Mouse (Mus musculus) Patski (cell line): ENCODE measurements at regions not wholly inside any gene's neighbourhood (a gene's known extent, or its start where the extent isn't known, plus 50 kb on each side); places are given as distances from the start of the nearest gene placed in this dataset.

ENCODE experiments used
- ATAC-seq: fragments of 100-300 bp; one replicate; pipeline ENCODE4 v1.8.0; 2021
- CTCF ChIA-PET: fragments of 350-600 bp; sonication (Branson Sonifier 250); formaldehyde crosslinking; loops from one replicate; lab custom pipeline; 2022; ENCODE audit warnings: inconsistent platforms; lab: Charles Lee
- POLR2A ChIA-PET: fragments of 350-600 bp; sonication (Branson Sonifier 250); formaldehyde crosslinking; loops from one replicate; lab custom pipeline; 2022; ENCODE audit warnings: antibody characterized with exemption, inconsistent platforms; lab: Charles Lee
- DNase-seq: peaks from one replicate; pipeline ENCODE4 v3.0.0-alpha.2; 2011; ENCODE audit warnings: low read depth, low spot score
- H3K27me3 ChIP-seq: fragments of 371-371 bp; one replicate; pipeline ENCODE4 v1.5.1; 2021
- CTCF ChIP-seq: fragments of 100-300 bp; IDR thresholded peaks from one replicate; pipeline ENCODE4 v1.5.1; 2021
- in situ Hi-C: fragments of 300-500 bp; cut with MboI; formaldehyde crosslinking; loops from 3 replicates; pipeline ENCODE4 v1.11.1; 2018; ENCODE audit warnings: low pct_unique_long_range_greater_than_20kb, mixed read lengths

DNA sequence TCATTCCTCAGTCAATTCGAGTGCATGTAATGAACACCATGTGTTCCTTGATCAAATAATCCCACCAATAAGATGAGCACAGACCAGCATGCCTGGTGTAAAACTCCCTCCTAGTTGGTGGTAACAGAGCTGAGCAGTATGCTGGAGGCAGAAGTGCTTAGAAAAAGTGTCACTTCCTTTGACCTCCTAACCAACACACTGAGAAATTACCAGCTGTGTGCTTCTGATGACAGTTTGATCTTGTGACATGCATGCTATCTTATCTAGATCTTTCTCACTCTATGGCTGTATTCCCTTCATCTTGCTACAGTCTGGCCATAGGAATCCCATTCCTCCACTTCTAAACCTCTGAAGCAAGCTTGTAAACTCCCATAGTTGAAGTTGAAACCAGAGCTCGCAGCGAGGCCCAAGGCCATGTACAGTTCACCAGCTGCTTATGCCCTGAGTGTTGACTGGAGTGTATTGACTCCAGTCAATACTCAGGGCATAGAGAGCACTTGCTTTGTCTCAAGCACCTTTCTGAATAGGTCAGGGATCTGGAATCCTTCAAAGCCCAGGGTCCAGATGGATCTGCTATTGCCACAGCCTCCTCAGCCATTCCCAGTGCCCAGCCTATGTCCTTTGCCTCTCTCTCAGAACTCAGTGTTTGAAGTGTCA is 286.5 kb upstream of the 1700056E22Rik start:
- CTCF ChIA-PET = no interaction called here
- ATAC-seq = no peak
- DNase-seq = no peak
- in situ Hi-C loops = no loop called here
- POLR2A ChIA-PET = no interaction called here
- no peak for TF ChIP-seq CTCF
- H3K27me3 ChIP-seq = no peaks in the 10 kb centered on the region

DNA sequence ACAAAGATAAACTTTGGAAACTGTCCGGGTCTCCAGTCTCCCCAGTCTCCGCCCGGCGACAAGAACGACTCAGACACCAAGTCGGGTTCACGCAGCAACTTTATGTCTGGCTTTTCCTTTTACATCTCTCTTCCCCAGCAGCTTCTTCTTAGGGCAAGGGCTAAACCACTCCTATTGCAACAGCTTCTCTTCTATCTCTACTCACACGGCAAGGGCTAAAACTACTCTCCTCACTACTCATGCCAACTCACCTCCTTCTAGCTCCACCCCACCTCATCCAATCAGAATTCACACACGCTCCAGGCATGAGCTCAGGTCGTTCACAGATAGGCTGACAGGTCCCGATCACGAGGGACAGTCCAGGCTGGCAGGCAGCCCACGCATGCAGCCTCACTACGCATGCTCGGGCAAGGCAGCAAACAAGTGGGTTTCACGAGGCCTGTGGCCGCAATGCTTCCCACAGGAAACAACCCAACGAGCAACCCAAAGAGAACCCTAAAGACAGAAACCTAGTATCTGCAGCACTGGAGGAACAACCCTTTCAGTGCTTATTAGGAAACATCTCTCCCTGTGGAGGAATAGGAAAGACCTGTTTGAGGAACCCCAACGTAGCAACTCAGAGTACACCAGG is 276.2 kb upstream of the 1700056E22Rik start:
- in situ Hi-C loops = no loop called here
- CTCF ChIA-PET = interaction anchor here (1.3 kb wide), 1 partner anchor 84 kb away, joined by 3 read pairs; no protein-coding TSS in a partner anchor
- ATAC-seq (no peak), DNase-seq (no peak)
- peaks cover 3% of the 10 kb centered on the region for H3K27me3 ChIP-seq
- POLR2A ChIA-PET = no interaction called here
- TF ChIP-seq CTCF = no peak

DNA sequence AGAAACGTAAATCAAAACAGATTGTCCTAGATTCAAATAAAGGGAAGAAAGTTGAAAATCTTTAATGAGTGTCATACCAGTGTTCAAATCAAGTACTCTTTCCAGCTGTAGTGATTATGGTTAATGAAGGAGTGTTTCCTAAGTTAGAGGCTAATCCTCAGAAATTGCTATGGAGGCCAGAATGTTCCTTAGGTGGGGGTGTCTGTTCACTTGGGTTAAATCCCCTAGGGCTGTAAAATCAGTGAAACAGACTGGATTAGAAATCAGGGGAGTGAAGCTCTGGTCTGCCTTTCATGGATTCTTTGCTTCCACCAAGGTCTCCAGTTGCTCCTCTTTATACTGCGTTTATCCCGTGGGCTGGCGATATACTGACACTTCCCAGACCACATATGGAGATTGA is 270.7 kb upstream of the 1700056E22Rik start:
- in situ Hi-C loops = no loop called here
- ATAC-seq = no peak
- no peak for TF ChIP-seq CTCF
- peaks cover 5% of the 10 kb centered on the region for H3K27me3 ChIP-seq
- POLR2A ChIA-PET = no interaction called here
- CTCF ChIA-PET = no interaction called here
- no peak for DNase-seq

DNA sequence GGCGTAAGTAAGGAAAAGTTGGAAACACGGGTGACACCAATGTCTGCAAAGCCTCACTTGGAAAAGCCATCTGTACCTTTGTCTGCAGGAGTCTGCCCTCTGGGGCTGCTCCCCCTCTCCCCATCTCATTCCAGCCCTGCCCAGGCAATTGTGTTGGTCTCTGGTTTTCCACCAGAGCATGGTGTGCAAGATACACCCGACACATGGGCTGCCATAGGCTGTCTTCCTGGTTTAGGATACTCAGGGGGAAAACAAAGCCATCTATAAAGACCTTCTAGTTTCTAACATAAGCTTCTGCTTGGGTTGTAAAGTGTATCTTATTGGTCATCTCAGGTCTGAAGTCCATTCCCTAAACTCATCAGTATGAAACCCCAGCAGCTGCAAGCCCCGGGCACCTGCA is 270.1 kb upstream of the 1700056E22Rik start:
- ATAC-seq (no peak), DNase-seq (no peak)
- peaks cover 5% of the 10 kb centered on the region for H3K27me3 ChIP-seq
- no peak for TF ChIP-seq CTCF
- POLR2A ChIA-PET = no interaction called here
- CTCF ChIA-PET = no interaction called here
- in situ Hi-C loops = no loop called here

DNA sequence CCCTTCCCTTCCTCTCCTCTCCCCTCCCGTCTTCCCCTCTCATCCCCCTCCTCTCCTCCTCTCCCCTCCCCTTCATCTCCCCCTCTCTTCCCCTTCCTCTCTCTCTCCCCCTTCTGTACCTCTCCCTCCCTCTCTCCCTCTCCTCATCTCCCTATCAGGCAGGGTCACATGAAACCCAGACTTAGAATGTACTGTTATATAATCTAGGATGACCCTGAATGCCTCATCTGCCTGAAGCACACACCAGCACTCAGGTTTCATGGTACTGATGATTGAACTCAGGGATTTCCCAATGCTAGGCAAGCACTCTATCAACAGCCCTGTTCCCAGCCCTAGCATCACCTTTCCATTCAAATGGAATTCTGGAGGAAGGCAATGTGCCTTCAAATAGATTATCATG is 264.6 kb upstream of the 1700056E22Rik start:
- POLR2A ChIA-PET = no interaction called here
- in situ Hi-C loops = no loop called here
- TF ChIP-seq CTCF = no peak
- CTCF ChIA-PET = no interaction called here
- no peaks in the 10 kb centered on the region for H3K27me3 ChIP-seq
- ATAC-seq = no peak
- no peak for DNase-seq

DNA sequence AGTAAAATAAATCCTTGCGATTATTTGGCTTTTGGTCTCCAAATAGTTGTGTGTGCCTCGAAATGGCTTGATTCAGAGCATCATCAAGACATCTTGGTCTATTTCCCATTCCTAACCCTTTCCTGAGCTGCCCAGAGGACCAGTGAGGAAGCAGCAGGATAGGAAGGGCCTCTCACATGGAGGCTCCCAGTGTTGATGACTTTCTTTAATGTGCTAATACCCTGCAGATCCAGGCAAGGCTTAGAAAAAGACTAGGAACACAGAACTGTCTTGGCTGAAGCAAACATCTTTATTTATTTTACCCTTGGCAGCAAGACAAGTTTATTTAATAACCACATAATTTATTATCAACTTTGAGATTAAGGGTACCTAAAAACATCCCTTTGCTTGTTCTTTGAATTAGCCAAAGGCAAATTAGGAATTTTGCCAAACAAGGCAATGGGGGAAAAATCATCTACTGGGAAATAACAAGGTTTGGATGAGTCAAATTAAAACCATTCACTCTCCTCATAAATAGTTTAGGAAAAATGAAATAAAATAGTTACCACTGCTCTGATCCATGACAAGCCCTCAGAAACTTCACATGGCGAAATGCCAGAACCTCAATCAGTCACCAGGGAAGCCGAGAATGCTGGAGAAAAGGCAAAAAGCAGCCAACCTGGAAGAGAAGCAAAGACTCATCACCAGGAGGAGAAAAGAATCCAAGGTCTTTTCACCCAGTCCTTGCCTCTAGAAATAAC is 263.1 kb upstream of the 1700056E22Rik start:
- CTCF ChIA-PET = no interaction called here
- in situ Hi-C loops = no loop called here
- POLR2A ChIA-PET = no interaction called here
- no peaks in the 10 kb centered on the region for H3K27me3 ChIP-seq
- peak; percentile 92 for DNase-seq
- peak; percentile 57 for ATAC-seq
- TF ChIP-seq CTCF = no peak

DNA sequence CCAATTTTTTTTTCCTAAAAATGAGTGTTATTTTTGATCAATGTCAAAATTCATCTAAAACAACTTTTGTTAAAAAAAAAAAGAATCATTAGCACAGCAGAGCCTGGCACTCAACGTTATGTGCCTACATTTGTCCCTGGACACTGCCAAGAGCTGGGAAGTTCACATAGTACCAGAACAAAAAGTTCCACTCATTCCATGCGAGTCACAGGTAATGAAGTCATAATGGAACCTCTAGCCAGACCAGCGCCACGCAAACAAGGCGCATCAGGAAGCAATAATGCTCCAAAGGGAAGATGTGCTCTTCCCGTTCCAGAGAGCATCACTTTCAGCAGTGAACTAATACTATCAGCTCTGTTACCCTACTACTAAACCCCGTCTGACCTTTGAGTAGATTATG is 257.0 kb upstream of the 1700056E22Rik start:
- ChIA-PET CTCF (interaction anchor here (1.5 kb wide), 1 partner anchor 14 kb away, joined by 3 read pairs; no protein-coding TSS in a partner anchor), POLR2A (no interaction called here)
- ATAC-seq (no peak), DNase-seq (no peak)
- TF ChIP-seq CTCF = no peak
- in situ Hi-C loops = no loop called here
- H3K27me3 ChIP-seq = peaks cover 13% of the 10 kb centered on the region

DNA sequence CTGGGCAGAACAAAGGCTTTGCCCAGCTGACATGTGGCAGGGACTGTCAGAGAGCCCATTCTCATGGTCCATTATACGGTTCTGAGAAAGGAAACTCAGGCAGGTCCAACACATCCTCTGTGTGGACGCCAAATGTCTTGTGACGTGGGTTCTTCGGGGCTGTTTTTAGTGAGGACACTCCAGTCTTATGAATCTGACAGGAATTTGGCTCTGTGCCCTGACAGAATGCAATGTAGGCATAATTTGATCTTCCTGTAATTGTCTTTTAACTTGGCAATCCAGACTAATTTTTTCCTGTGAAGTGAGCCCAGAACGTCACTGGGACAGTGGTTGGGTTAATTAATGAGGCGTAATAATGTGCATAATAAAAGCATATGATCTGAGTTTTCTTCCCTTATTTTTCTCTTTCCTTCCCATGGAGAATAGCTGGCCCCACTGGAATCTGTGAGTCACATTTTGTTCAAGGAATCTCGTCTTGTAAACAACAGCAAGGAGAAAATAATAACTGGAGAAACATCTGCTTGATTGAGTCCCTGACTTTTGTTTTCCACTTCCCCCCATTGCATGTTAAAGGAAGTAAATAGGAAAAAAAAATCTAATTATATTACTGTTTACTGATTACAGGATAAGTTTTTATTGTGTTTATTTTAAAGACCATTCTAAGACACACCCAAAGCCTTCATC is 255.8 kb upstream of the 1700056E22Rik start:
- ATAC-seq (no peak), DNase-seq (no peak)
- no peak for TF ChIP-seq CTCF
- in situ Hi-C loops = no loop called here
- H3K27me3 ChIP-seq = peaks cover 15% of the 10 kb centered on the region
- CTCF ChIA-PET = interaction anchor here (1.3 to 1.5 kb wide), 2 partner anchors 13 to 422 kb away, joined by 3 read pairs; no protein-coding TSS in a partner anchor
- POLR2A ChIA-PET = no interaction called here

DNA sequence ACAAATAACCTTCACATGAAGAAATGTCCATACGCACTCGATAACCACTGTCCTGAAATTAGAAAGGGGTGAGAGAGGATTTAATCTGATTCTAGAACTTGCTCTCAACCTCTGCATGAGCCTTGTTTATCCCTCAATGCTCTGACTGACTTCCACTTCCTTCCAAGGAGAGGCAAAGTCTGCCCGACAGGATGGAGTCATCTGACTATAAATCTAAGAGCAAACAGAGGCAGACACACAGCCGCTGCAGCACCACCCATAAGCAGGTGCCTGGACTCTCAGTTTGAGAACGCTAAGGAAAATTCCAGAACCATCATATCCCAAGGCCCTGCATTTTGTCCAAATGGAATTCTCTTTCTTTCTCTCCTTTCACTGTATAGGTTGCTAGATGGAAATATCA is 247.7 kb upstream of the 1700056E22Rik start:
- no peak for DNase-seq
- ATAC-seq = no peak
- ChIA-PET CTCF (interaction anchor here (1.3 kb wide), 1 partner anchor 15 kb away, joined by 4 read pairs; no protein-coding TSS in a partner anchor), POLR2A (no interaction called here)
- H3K27me3 ChIP-seq = peaks cover 20% of the 10 kb centered on the region
- TF ChIP-seq CTCF = no peak
- in situ Hi-C loops = no loop called here

DNA sequence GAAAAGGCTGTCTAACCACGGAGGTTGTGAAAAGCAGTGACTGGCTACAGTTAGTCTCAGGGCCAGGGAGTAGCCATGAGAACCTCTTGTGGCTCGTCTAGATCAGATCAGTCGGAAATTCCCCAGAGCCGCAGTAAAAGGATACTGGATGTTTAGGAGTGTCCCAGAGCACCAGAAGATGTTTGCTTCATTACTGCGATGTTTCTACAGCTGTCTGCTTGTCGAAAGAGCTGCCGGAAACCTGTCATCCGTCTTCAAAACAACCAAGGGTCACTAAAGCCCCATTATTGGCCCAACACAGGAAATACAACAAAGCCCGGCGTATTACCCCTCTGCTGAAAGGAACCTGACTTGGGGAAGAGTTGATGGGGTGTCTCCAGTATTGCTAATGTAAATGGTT is 245.2 kb upstream of the 1700056E22Rik start:
- TF ChIP-seq CTCF = no peak
- CTCF ChIA-PET = no interaction called here
- in situ Hi-C loops = no loop called here
- DNase-seq = no peak
- POLR2A ChIA-PET = no interaction called here
- peaks cover 16% of the 10 kb centered on the region for H3K27me3 ChIP-seq
- ATAC-seq = no peak
